Mouse (Mus musculus) bone marrow, adult 2 months (tissue): Measurements from ENCODE around the gene Kctd19. TPM values are rescaled to one million over a fixed set of nuclear protein-coding genes. Genes with fewer than 3 reads are reported as not detected.

Experiments used
- H3K27ac ChIP-seq: fragments of 200-500 bp; 2 replicates; pipeline ENCODE4 v1.5.1; 2012; ENCODE audit warnings: low read depth, mild to moderate bottlenecking, control low read depth, inconsistent platforms, low read length; ENCODE audit not compliant: control insufficient read depth, poor library complexity, insufficient read depth
- H3K4me1 ChIP-seq: fragments of 200-500 bp; 2 replicates; pipeline ENCODE4 v1.6.1; 2011; ENCODE audit warnings: low read length; ENCODE audit not compliant: control insufficient read depth, insufficient read depth
- H3K4me3 ChIP-seq: fragments of 200-500 bp; replicated peaks from 2 replicates; pipeline ENCODE3; 2011; ENCODE audit warnings: mild to moderate bottlenecking, low read depth, low read length, control low read depth; ENCODE audit not compliant: control insufficient read depth
- CTCF ChIP-seq: fragments of 200-500 bp; IDR thresholded peaks from 2 replicates; pipeline ENCODE4 v1.5.1; 2011; ENCODE audit warnings: low read length, control low read depth; ENCODE audit not compliant: control insufficient read depth, insufficient read depth
- POLR2A ChIP-seq: fragments of 200-500 bp; IDR thresholded peaks from 2 replicates; pipeline ENCODE4 v1.6.1; 2011; ENCODE audit warnings: low read depth, mild to moderate bottlenecking, control low read depth, low read length, borderline replicate concordance; ENCODE audit not compliant: control insufficient read depth
- WGBS: fragments of 180-500 bp; shearing (Covaris S2); methylation state at CpG from one replicate; pipeline ENCODE4 v1.1.7; 2018; 5-methylcytosine and 5-hydroxymethylcytosine counted together
- polyA plus RNA-seq: library from polyadenylated mRNA; stranded (reverse); fragments of >200 nt; gene quantifications from 2 replicates; pipeline ENCODE4 v1.2.4, GENCODE M21; 2011; ENCODE audit warnings: low replicate concordance; ENCODE audit not compliant: missing spikeins, insufficient read depth, insufficient read length

Gene Kctd19
- polyA plus RNA-seq: not detected in 2 replicates

DNA sequence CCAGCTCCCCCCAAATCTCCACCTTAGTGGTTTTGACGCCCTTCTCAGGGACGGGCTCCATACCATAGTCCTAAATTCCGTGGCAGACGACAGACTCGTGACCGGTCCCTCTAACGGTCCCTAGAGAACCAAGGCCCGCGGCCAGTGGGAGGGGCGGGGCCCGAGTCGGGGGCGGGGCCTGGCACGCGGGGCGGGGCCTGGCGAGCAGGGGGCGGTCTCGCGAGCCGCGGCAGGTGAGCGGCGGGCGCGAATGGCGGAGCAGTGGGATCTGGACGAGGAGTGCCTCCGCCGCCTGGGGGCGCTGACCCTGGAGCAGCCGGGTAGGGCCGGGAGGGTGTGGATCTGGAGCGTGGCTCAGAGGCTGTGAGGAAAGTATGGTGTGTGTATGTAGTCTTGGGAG is at the start of gene Kctd19, which contains the start of gene Lrrc36:
TSS of gene Kctd19 (minus strand) at position 112 of the 400 bp plus-strand sequence.
TSS of gene Lrrc36 (plus strand) at position 181 of the 400 bp plus-strand sequence.
- H3K4me3 ChIP-seq: no peak within 1 kb of the TSS
- 3% methylated on average over 34 of the region's 34 CpGs for WGBS
- H3K27ac ChIP-seq: no peak within 1 kb of the TSS
- TF ChIP-seq POLR2A (no peak), CTCF (peak; percentile 19; the same call in 1 of the 2 replicates)
- H3K4me1 ChIP-seq: no peaks in the 10 kb centered on the region

DNA sequence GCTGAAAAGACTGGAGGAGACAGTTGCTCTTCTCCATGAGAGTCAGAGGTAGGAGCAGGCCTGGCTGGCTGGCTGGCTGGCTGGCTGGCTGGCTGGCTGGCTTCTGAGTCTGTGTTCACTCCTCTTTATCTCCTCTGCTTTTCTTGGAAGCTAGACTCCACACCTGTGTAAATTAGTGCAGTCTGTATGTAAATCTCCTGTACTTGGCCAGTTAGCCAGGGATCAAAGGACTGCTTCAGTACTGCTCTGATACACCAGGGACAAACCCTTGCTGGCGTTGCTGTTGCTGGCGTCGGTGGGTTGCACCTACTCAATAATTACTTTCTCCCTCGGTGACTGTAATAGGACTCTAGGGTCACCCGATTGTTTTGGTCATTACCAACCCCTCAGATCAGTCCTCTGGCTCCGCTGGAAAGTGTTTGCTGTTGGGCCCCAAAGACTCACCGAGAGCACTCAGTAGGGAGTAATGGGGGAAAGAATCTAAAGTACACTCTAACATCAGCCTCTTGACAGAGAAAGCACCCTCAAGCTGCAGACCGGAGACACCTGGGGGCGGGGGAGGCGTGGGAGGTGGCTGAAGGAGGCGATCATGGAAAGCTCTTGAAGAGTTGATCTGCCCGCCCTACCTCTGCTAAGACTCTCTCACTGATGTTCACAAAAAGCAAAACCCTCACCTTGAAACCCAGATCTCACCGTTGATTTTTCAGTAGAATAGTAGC is 47.9 kb upstream of the Kctd19 start:
- 85% methylated on average over 13 of the region's 13 CpGs for WGBS
- Histone ChIP-seq H3K4me1 (no peaks in the 10 kb centered on the region), H3K4me3 (no peak overlapping the region), H3K27ac (no peak overlapping the region)
- no peak for TF ChIP-seq POLR2A
- TF ChIP-seq CTCF: no peak

DNA sequence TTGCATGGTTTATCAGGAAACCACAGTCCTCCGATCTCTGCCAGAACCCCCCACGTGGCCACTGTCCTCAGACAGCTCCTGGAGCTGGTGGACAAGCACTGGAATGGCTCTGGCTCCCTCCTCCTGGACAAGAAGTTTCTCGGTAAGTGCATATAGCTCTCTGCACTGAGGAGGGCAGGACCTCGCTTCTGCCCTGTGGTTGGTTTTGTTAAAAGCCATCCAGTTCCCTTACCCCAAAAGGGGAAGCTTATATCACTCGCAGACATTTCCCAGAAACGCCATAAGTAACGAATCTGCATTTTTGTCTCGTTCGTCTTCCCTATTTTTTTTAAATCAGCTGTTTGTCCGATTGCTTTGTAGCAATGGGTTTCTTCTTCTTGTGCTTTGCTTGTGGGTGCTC is 41.9 kb upstream of the Kctd19 start:
- WGBS: under 1% methylated on average over 10 of the region's 10 CpGs
- Histone ChIP-seq H3K4me1 (no peaks in the 10 kb centered on the region; the same call in 1 of the 2 replicates), H3K27ac (peak overlapping the region; percentile 26; the same call in 1 of the 2 replicates), H3K4me3 (peak overlapping the region; percentile 6)
- TF ChIP-seq POLR2A: no peak
- no peak for TF ChIP-seq CTCF

DNA sequence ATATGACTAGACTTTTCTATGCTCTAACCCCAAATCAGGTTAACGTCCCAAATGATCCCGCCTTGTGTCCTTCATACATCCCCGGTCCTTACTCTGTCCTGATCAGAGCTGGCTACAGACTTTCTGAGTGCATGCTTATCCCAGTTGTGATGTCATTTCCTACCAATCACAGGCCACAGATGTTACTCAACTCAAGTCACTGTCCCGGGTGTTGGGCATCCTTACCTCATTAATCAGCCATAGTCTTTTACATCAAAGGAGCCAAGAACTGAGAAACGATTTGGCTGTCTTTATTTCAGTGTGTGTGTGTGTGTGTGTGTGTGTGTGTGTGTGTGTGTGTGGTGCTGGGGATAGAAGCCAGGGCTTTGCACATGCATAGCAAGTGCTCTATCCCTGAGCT is 40.8 kb upstream of the Kctd19 start:
- 57% methylated on average over 5 of the region's 5 CpGs for WGBS
- Histone ChIP-seq H3K4me1 (no peaks in the 10 kb centered on the region; the same call in 1 of the 2 replicates), H3K4me3 (no peak overlapping the region), H3K27ac (no peak overlapping the region)
- TF ChIP-seq POLR2A: no peak
- TF ChIP-seq CTCF: no peak

DNA sequence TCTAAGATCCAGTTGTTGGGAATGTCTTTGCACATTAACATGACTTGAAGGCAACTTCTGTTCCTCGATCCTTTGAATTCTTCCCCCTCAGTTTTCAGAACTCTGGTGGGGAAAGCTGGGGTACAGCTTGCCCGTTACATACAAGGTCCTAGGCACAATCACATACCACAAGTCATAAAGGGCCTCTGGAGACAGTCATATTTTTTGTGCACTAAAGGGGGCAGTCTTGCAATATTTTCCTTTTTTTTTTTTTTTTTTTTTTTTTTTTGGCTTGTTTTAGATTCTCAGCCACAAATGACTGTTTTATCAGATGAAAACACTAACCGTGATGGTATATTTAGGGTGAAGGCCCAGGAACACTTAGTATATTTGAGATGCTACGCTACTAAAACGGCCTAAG is 40.0 kb upstream of the Kctd19 start:
- 9% methylated on average over 5 of the region's 5 CpGs for WGBS
- TF ChIP-seq CTCF (no peak), POLR2A (no peak)
- Histone ChIP-seq H3K4me3 (no peak overlapping the region), H3K4me1 (no peaks in the 10 kb centered on the region; the same call in 1 of the 2 replicates), H3K27ac (no peak overlapping the region)

DNA sequence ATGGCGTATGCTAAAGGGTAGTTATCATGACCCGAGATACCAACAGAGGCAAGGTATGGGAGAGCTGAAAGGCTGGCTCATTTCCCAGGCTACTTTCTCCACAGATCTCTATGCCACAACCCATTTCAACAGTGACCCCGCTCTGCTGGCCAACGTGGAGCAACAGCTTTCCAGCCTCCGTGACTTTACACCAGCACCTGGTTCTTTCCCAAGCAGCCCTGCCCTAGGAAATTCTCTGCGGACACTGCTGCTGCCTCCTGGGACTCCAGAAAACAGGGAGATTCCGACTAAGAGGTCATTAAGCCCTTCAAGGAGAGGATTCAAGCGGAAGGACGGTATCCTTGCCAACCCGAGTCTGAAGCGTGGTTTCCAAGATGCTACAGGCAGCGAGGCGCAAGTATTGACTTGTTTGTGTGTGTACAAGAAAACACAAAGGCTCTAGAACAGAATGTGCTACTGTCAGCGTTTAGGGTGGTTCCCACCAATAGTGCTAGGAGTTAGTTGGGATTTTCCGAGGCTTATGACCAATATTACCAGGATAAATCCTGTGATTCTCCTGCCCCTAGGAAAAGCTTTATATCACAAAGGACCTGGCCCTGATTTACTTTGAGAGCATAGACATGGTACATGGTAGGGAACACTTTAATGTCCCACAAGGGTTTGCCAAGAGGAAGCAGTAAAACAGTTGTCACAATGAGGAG is 38.8 kb upstream of the Kctd19 start:
- WGBS: 70% methylated on average over 15 of the region's 15 CpGs
- TF ChIP-seq POLR2A: no peak
- TF ChIP-seq CTCF: no peak
- no peak overlapping the region for H3K27ac ChIP-seq
- H3K4me3 ChIP-seq: no peak overlapping the region
- no peaks in the 10 kb centered on the region; the same call in 1 of the 2 replicates for H3K4me1 ChIP-seq

DNA sequence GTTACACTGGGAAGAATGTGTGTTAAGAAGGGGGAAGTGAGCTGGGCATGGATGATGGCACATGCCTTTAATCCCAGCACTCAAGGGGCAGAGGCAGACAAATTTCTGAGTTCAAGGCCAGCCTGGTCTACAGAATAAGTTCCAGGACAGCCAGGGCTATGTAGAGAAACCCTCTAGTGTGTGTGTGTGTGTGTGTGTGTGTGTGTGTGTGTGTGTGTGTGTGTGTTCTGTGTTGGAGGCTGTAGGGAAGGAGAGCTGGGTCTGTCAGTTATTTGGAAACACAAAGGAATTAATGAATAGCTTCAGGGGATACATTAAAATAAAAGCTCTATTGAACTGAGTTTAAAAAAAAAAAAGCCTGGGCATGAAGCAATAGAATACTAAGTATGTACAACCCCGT is 37.7 kb upstream of the Kctd19 start:
- Histone ChIP-seq H3K27ac (no peak overlapping the region), H3K4me1 (no peaks in the 10 kb centered on the region; the same call in 1 of the 2 replicates), H3K4me3 (no peak overlapping the region)
- no peak for TF ChIP-seq POLR2A
- TF ChIP-seq CTCF: no peak
- 28% methylated on average over 1 of the region's 1 CpGs for WGBS

GRCm38 (mm10) chr8:105448596-105448995 is 35.3 kb upstream of the Kctd19 start:
- TF ChIP-seq POLR2A: no peak
- no peak for TF ChIP-seq CTCF
- Histone ChIP-seq H3K4me3 (no peak overlapping the region), H3K4me1 (no peaks in the 10 kb centered on the region), H3K27ac (no peak overlapping the region)
- WGBS: 60% methylated on average over 5 of the region's 5 CpGs
